Mouse (Mus musculus): ENCODE data around the gene Bmper. TPM values are rescaled to one million over a fixed set of nuclear protein-coding genes. Genes with fewer than 3 reads are reported as not detected.

Bmper gene
- total RNA-seq, 2 experiments from 2014 or later = 4.8 to 6.6 TPM

GRCm38 (mm10) chr9:23269087-23269486, 46.2 kb downstream of the Bmper start:
- no peak for DNase-seq (ENCODE audit: extremely low spot score in 1 of 2, low spot score in 2 of 2)
- intact Hi-C loops (cut with DNase I) = no loop called here

GRCm38 (mm10) chr9:23276244-23276643, 53.4 kb downstream of the Bmper start:
- intact Hi-C loops (cut with DNase I) = no loop called here
- DNase-seq (ENCODE audit: extremely low spot score in 1 of 2, low spot score in 2 of 2) = no peak

- no peak for DNase-seq (ENCODE audit: extremely low spot score in 1 of 2, low spot score in 2 of 2)
- intact Hi-C loops (cut with DNase I) = no loop called here
Measured at GRCm38 (mm10) chr9:23284940-23285460, 62.1 kb downstream of the Bmper start.

- no peak for DNase-seq (ENCODE audit: extremely low spot score in 1 of 2, low spot score in 2 of 2)
- intact Hi-C loops (cut with DNase I) = no loop called here
Measured at GRCm38 (mm10) chr9:23293574-23293973, 70.7 kb downstream of the Bmper start.

GRCm38 (mm10) chr9:23295569-23295968, 72.7 kb downstream of the Bmper start:
- intact Hi-C loops (cut with DNase I) = no loop called here

GRCm38 (mm10) chr9:23297491-23298170, 74.8 kb downstream of the Bmper start:
- no peak for DNase-seq (ENCODE audit: extremely low spot score in 1 of 2, low spot score in 2 of 2)
- intact Hi-C loops (cut with DNase I) = no loop called here

More at GRCm38 (mm10) chr9:23295569-23295968, 72.7 kb downstream of the Bmper start:
- DNase-seq (ENCODE audit: extremely low spot score in 1 of 2, low spot score in 2 of 2) = no peak

GRCm38 (mm10) chr9:23300376-23300775, 77.5 kb downstream of the Bmper start:
- DNase-seq (ENCODE audit: extremely low spot score in 1 of 2, low spot score in 2 of 2) = no peak
- intact Hi-C loops (cut with DNase I) = no loop called here

GRCm38 (mm10) chr9:23305681-23306080, 82.8 kb downstream of the Bmper start:
- intact Hi-C loops (cut with DNase I) = no loop called here
- DNase-seq (ENCODE audit: extremely low spot score in 1 of 2, low spot score in 2 of 2) = no peak

- intact Hi-C loops (cut with DNase I) = no loop called here
- DNase-seq (ENCODE audit: extremely low spot score in 1 of 2, low spot score in 2 of 2) = no peak
Measured at GRCm38 (mm10) chr9:23306226-23306625, 83.3 kb downstream of the Bmper start.

- DNase-seq (ENCODE audit: extremely low spot score in 1 of 2, low spot score in 2 of 2) = no peak
Measured at GRCm38 (mm10) chr9:23307835-23308234, 85.0 kb downstream of the Bmper start.

GRCm38 (mm10) chr9:23310953-23311352, 88.1 kb downstream of the Bmper start:
- intact Hi-C loops (cut with DNase I) = no loop called here
- DNase-seq (ENCODE audit: extremely low spot score in 1 of 2, low spot score in 2 of 2) = no peak

More at GRCm38 (mm10) chr9:23307835-23308234, 85.0 kb downstream of the Bmper start:
- intact Hi-C loops (cut with DNase I) = no loop called here

- no peak for DNase-seq (ENCODE audit: extremely low spot score in 1 of 2, low spot score in 2 of 2)
- intact Hi-C loops (cut with DNase I) = no loop called here
Measured at GRCm38 (mm10) chr9:23311956-23312355, 89.1 kb downstream of the Bmper start.

- intact Hi-C loops (cut with DNase I) = no loop called here
Measured at GRCm38 (mm10) chr9:23312877-23313276, 90.0 kb downstream of the Bmper start.

GRCm38 (mm10) chr9:23315631-23316330, 92.9 kb downstream of the Bmper start:
- DNase-seq (ENCODE audit: extremely low spot score in 1 of 2, low spot score in 2 of 2) = no peak
- intact Hi-C loops (cut with DNase I) = no loop called here

More at GRCm38 (mm10) chr9:23312877-23313276, 90.0 kb downstream of the Bmper start:
- no peak for DNase-seq (ENCODE audit: extremely low spot score in 1 of 2, low spot score in 2 of 2)

- intact Hi-C loops (cut with DNase I) = no loop called here
- no peak for DNase-seq (ENCODE audit: extremely low spot score in 1 of 2, low spot score in 2 of 2)
Measured at GRCm38 (mm10) chr9:23327830-23328229, 105.0 kb downstream of the Bmper start.

GRCm38 (mm10) chr9:23333041-23333622, 110.3 kb downstream of the Bmper start:
- no peak for DNase-seq (ENCODE audit: extremely low spot score in 1 of 2, low spot score in 2 of 2)
- intact Hi-C loops (cut with DNase I) = no loop called here

GRCm38 (mm10) chr9:23340551-23340950, 117.7 kb downstream of the Bmper start:
- no peak for DNase-seq (ENCODE audit: extremely low spot score in 1 of 2, low spot score in 2 of 2)
- intact Hi-C loops (cut with DNase I) = no loop called here

- intact Hi-C loops (cut with DNase I) = no loop called here
- DNase-seq (ENCODE audit: extremely low spot score in 1 of 2, low spot score in 2 of 2) = no peak
Measured at GRCm38 (mm10) chr9:23341246-23341645, 118.4 kb downstream of the Bmper start.

GRCm38 (mm10) chr9:23344353-23344752, 121.5 kb downstream of the Bmper start:
- DNase-seq (ENCODE audit: extremely low spot score in 1 of 2, low spot score in 2 of 2) = no peak
- intact Hi-C loops (cut with DNase I) = no loop called here
